Mouse (Mus musculus): ENCODE measurements around the gene Rnf166. TPM values are rescaled to one million over a fixed set of nuclear protein-coding genes. Genes with fewer than 3 reads are reported as not detected.

Rnf166 gene
- polyA plus RNA-seq, 1 experiment: 296 TPM

DNA sequence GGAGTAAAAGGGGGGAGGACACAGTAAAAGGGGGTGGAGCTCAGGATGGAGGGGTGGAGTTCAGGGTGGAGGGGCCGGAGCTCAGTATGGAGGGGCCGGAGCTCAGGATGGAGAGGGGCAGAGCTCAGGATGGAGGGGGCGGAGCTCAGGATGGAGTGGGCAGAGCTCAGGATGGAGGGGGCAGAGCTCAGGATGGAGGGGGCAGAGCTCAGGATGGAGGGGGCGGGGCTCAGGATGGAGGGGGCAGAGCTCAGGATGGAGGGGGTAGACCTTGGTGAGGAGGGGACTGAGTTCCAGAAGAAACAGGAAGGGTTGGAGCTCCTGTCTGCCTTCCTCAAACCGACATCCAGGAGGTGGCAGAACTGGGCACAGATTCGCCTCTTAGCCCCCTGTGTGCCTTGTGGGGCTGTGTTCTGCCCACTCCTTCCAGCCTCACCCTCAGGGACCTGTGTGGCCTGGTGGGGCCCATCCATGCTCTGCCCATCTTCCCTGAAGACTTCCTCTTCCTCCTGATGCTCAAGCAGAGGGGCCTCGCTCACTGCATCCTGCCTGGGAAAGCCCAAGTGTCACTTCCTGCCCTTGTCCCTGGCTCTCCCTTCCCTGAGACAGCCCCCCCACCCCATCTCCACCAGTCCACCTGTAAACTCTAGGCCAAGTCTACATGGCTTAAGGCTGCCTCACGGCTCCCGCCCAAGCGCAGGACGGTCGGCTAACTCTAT, 21.3 kb upstream of the Rnf166 start:
- no peaks in the 10 kb centered on the region; the same call in 1 of the 2 replicates for H3K36me3 ChIP-seq (ENCODE audit: control insufficient read depth, insufficient read depth, low read length)
- H3K4me3 ChIP-seq (ENCODE audit: control insufficient read depth, insufficient read depth, low read length): no peak overlapping the region
- 92% methylated on average over 11 of the region's 12 CpGs for WGBS
- H3K27ac ChIP-seq (ENCODE audit: control insufficient read depth, insufficient read depth, low read length): no peak overlapping the region
- no peaks in the 10 kb centered on the region for H3K27me3 ChIP-seq (ENCODE audit: control insufficient read depth, insufficient read depth, low read length)
- TF ChIP-seq CTCF (IDR thresholded peaks at IDR 0.05; ENCODE audit: borderline replicate concordance, control insufficient read depth, extremely low read depth, insufficient read depth, low read length, poor library complexity) (no peak), POLR2A (IDR thresholded peaks at IDR 0.05; ENCODE audit: control insufficient read depth, extremely low read depth, insufficient read depth, low read length, poor library complexity) (no peak)
- H3K4me1 ChIP-seq (replicated peaks; ENCODE audit: control insufficient read depth, insufficient read depth, low read length): no peaks in the 10 kb centered on the region; the same call in 1 of the 2 replicates
- DNase-seq: no peak

DNA sequence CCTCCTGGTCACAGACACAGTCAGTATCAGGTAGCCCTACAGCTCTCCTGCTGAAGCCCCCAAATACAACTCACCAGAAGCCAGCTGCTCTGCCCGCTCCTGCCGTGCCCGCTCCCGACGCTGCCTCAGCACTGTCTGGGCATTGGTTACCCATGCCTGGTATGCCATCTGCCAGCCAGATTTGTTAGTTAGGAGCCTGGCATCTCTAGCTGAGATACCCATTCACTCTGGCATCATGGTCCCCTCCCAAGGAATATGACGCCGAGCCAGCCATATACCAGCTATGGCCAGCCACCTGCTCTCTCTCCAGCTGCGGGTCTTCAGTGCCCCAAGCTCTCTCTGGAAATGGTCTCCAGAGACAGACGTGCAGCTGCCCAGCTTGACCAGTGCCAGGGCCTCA, 12.5 kb upstream of the Rnf166 start:
- Histone ChIP-seq H3K4me1 (replicated peaks; ENCODE audit: control insufficient read depth, insufficient read depth, low read length) (peaks cover 5% of the 10 kb centered on the region; the same call in 1 of the 2 replicates), H3K36me3 (ENCODE audit: control insufficient read depth, insufficient read depth, low read length) (peaks cover 9% of the 10 kb centered on the region; the same call in 1 of the 2 replicates), H3K27ac (ENCODE audit: control insufficient read depth, insufficient read depth, low read length) (no peak overlapping the region), H3K27me3 (ENCODE audit: control insufficient read depth, insufficient read depth, low read length) (no peaks in the 10 kb centered on the region), H3K4me3 (ENCODE audit: control insufficient read depth, insufficient read depth, low read length) (no peak overlapping the region)
- TF ChIP-seq POLR2A (IDR thresholded peaks at IDR 0.05; ENCODE audit: control insufficient read depth, extremely low read depth, insufficient read depth, low read length, poor library complexity) (no peak), CTCF (IDR thresholded peaks at IDR 0.05; ENCODE audit: borderline replicate concordance, control insufficient read depth, extremely low read depth, insufficient read depth, low read length, poor library complexity) (no peak)
- DNase-seq: no peak
- 98% methylated on average over 9 of the region's 9 CpGs for WGBS

GRCm38 (mm10) chr8:122484831-122485230, 9.0 kb upstream of the Rnf166 start:
- no peak for TF ChIP-seq CTCF (IDR thresholded peaks at IDR 0.05; ENCODE audit: borderline replicate concordance, control insufficient read depth, extremely low read depth, insufficient read depth, low read length, poor library complexity)
- Histone ChIP-seq H3K27ac (ENCODE audit: control insufficient read depth, insufficient read depth, low read length) (no peak overlapping the region), H3K4me3 (ENCODE audit: control insufficient read depth, insufficient read depth, low read length) (no peak overlapping the region), H3K36me3 (ENCODE audit: control insufficient read depth, insufficient read depth, low read length) (peaks cover 34% of the 10 kb centered on the region), H3K27me3 (ENCODE audit: control insufficient read depth, insufficient read depth, low read length) (no peaks in the 10 kb centered on the region), H3K4me1 (replicated peaks; ENCODE audit: control insufficient read depth, insufficient read depth, low read length) (no peaks in the 10 kb centered on the region)
- DNase-seq: no peak
- 72% methylated on average over 12 of the region's 12 CpGs for WGBS

DNA sequence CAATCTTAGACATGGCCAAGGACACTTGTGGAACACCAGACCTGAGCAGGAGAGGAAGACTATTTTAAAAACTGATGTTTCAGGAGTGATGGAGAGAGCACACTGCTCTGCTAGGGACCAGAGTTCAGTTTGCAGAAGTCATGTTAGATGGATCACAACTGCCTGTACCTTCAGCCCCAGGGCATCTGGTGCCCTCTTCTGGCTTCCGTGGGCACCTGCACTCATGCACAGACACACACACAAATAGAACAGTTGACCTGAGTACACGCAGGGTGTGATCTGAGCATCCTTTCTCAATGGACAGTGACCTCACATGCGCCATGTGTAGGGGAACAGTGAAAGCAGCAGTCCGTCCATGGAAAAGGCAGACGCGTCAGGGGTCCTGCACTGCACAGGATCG, 8.0 kb upstream of the Rnf166 start:
- no peak for DNase-seq
- TF ChIP-seq POLR2A (IDR thresholded peaks at IDR 0.05; ENCODE audit: control insufficient read depth, extremely low read depth, insufficient read depth, low read length, poor library complexity): no peak
- peak; percentile 37; the same call in 1 of the 2 replicates for TF ChIP-seq CTCF (IDR thresholded peaks at IDR 0.05; ENCODE audit: borderline replicate concordance, control insufficient read depth, extremely low read depth, insufficient read depth, low read length, poor library complexity)
- no peaks in the 10 kb centered on the region for H3K4me1 ChIP-seq (replicated peaks; ENCODE audit: control insufficient read depth, insufficient read depth, low read length)
- over 99% methylated on average over 7 of the region's 7 CpGs for WGBS
- no peak overlapping the region for H3K27ac ChIP-seq (ENCODE audit: control insufficient read depth, insufficient read depth, low read length)
- H3K27me3 ChIP-seq (ENCODE audit: control insufficient read depth, insufficient read depth, low read length): no peaks in the 10 kb centered on the region
- peaks cover 43% of the 10 kb centered on the region for H3K36me3 ChIP-seq (ENCODE audit: control insufficient read depth, insufficient read depth, low read length)
- no peak overlapping the region for H3K4me3 ChIP-seq (ENCODE audit: control insufficient read depth, insufficient read depth, low read length)

DNA sequence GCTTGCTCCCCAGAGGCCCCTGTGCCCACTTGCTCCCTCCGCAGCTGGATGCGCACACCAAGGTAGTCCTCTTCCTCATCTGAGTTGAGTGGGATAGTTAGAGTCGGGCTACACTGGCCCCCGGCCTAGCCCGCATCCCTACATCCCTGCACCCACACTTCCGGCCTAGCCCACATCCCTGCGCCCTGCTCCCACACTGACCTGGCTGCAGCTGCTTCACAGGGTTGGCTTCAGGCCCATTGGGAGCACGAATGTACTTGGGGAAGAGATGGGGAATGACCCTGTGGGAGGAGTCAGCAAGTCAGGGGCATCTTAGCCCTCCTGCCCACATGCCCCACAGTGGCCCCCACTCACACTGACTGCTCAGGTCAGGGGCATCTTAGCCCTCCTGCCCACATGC, 6.6 kb upstream of the Rnf166 start:
- peaks cover 45% of the 10 kb centered on the region for H3K36me3 ChIP-seq (ENCODE audit: control insufficient read depth, insufficient read depth, low read length)
- TF ChIP-seq CTCF (IDR thresholded peaks at IDR 0.05; ENCODE audit: borderline replicate concordance, control insufficient read depth, extremely low read depth, insufficient read depth, low read length, poor library complexity) (no peak), POLR2A (IDR thresholded peaks at IDR 0.05; ENCODE audit: control insufficient read depth, extremely low read depth, insufficient read depth, low read length, poor library complexity) (no peak)
- no peak for DNase-seq
- 95% methylated on average over 8 of the region's 8 CpGs for WGBS
- H3K4me1 ChIP-seq (replicated peaks; ENCODE audit: control insufficient read depth, insufficient read depth, low read length): no peaks in the 10 kb centered on the region
- no peak overlapping the region for H3K27ac ChIP-seq (ENCODE audit: control insufficient read depth, insufficient read depth, low read length)
- H3K27me3 ChIP-seq (ENCODE audit: control insufficient read depth, insufficient read depth, low read length): no peaks in the 10 kb centered on the region
- H3K4me3 ChIP-seq (ENCODE audit: control insufficient read depth, insufficient read depth, low read length): no peak overlapping the region

DNA sequence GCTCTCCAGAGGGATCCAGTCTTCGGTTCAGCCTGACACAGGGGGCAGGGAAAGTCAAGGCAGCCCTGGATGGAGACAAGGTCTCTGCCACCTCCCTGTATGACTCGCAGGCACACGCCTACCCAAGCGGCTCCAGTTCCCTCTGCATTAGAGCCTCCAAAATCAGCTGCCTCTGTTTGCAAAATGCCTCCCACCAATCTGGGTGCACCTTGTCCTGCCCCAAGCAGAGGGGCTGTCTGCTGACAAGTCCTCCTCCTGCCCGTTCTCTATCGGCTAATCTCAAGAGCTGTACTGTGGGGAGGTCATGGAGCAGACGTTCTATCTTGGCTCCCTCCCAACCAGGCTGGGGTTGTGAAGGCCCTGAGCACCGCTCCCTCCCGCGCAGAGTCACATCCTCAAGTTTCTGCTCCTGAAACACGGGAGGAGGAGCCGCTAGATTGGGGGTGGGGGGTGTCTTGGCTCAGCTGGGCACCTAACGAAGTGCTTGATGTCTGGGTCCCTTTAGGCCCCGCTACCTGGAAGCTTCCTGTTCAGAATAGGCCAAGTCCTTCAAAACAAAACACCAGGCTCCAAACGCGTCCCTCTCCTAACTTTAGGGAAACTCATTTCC, 808 bp downstream of the Rnf166 start:
- no peaks in the 10 kb centered on the region for H3K27me3 ChIP-seq (ENCODE audit: control insufficient read depth, insufficient read depth, low read length)
- under 1% methylated on average over 16 of the region's 16 CpGs for WGBS
- H3K4me1 ChIP-seq (replicated peaks; ENCODE audit: control insufficient read depth, insufficient read depth, low read length): peaks cover 29% of the 10 kb centered on the region
- peak overlapping the region; percentile 94 for H3K27ac ChIP-seq (ENCODE audit: control insufficient read depth, insufficient read depth, low read length)
- H3K4me3 ChIP-seq (ENCODE audit: control insufficient read depth, insufficient read depth, low read length): peak overlapping the region; percentile 97
- DNase-seq: peak; percentile 60
- TF ChIP-seq CTCF (IDR thresholded peaks at IDR 0.05; ENCODE audit: borderline replicate concordance, control insufficient read depth, extremely low read depth, insufficient read depth, low read length, poor library complexity): no peak
- TF ChIP-seq POLR2A (IDR thresholded peaks at IDR 0.05; ENCODE audit: control insufficient read depth, extremely low read depth, insufficient read depth, low read length, poor library complexity): no peak
- peaks cover 12% of the 10 kb centered on the region; the same call in 1 of the 2 replicates for H3K36me3 ChIP-seq (ENCODE audit: control insufficient read depth, insufficient read depth, low read length)

All from thymus, adult 2 months (tissue).